Mouse (Mus musculus) embryonic fibroblast, embryonic 13.5 days (primary cell): Measurements from ENCODE around the gene Prodh2.

Experiments used
- CTCF ChIP-seq: IDR thresholded peaks from 2 replicates; pipeline ENCODE4 v1.5.1; 2011; ENCODE audit warnings: mild to moderate bottlenecking, control low read depth, low read length, moderate library complexity, borderline replicate concordance; ENCODE audit not compliant: insufficient read depth
- POLR2A ChIP-seq: IDR thresholded peaks from 2 replicates; pipeline ENCODE4 v1.6.1; 2011; ENCODE audit warnings: low read depth, mild to moderate bottlenecking, control low read depth, low read length, moderate library complexity

- TF ChIP-seq POLR2A (no peak), CTCF (no peak)
These were observed 43.2 kb upstream of the Prodh2 start for GRCm38 (mm10) chr7:30450241-30450640.
